Mouse (Mus musculus) c-Kit-positive CD71-positive TER-119-negative erythroid progenitor cells, embryonic 14.5 days (primary cell): Measurements from ENCODE around the gene Adgrf3.

Experiments
- DNase-seq: peaks from one replicate; pipeline ENCODE4 v3.0.0-alpha.2; 2013; ENCODE audit warnings: low read depth

Adgrf3 gene

GRCm38 (mm10) chr5:30201521-30201920 lies 4.0 kb downstream of the Adgrf3 start:
- DNase-seq: no peak

DNA sequence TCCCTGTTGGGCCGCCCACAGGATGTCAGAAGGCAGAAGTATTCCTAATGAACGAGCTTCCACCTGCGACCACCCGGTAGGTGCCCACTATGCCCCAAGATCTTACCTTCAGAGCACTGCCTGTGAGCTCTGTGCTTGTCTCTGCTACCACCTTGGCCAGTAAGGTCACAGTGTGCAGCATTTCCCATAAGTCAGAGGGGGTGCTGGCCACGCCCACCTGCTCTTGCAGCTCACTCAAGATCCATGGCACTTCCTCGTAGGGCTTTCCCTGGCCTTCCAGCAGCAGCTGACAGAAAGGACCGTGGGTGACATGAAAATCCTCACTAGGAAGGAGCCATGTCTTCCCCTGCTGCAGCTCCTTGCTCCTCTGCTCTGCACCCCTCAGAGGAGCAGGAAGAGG lies 7.3 kb downstream of the Adgrf3 start:
- no peak for DNase-seq

DNA sequence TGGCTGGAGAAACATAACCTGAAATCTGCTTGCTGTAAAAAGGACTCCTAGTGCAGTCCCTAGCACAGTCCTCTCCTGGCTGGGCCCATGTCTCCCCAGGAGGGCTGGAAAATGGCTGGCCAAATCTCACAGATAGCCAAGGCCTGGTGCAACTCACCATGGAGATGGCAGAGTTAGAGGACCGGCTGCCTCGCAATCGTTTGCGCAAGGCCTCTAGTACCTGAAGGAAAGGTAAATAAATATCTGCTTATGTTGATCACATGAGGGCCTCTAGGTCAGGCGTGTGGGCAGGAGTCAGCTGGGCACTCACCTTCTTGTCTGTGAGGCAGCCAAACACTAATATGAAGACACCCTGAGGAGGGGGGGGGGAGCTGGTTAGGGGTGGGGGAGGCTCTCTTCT lies 10.2 kb downstream of the Adgrf3 start:
- DNase-seq: no peak

DNA sequence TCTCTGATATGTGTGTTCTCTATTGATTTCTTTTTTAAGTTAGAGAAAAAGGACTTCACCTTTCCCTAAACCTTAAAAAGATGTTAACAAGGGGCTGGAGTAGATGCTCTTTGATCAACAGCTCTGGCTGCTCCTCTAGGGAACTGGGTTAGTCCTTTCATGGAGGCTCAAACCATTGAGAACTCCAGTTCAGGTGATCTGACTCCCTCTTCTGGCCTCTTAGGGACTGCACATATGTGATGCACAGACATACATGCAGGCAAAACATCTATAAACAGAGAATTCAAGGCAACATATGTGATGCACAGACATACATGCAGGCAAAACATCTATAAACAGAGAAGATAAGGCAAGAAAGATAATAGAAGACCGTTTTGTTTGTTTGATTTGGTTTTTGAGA lies 13.1 kb downstream of the Adgrf3 start:
- no peak for DNase-seq

DNA sequence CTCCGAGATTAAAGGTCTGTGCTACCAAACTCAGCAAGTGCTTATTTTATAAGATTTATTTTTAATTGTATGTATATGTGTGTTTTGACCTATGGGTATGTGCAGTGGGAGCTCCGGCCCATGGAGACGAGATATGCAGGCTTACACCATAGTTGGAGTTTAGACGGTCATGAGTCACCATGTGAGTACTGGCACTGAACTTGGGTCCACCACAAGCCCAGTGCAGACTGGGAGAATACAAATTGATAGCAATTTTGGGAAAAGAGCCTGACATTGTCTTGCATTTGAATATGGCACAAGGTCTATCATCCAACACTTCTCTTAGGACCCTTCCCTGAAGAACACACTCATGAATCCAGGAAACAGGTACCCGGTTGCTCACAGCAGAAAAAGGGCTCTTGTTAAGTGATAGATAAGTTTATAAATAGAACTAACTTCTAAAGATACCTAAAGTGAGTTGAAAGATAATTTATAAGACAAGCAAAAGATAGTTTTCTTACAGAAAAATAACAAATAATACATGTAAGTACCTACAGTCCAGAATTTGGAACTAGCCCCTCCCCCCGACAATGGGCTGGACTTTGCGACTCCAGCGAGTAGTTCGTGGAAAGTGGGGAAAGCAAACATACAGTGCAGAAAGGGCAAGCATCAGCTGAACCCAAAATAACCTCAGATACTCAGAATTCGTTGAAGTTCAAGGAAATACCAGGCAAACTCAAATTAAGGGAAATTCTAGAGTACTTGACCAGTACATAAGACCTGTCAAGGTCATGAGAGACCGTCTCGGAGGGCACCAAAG lies 17.6 kb downstream of the Adgrf3 start:
- DNase-seq: no peak

DNA sequence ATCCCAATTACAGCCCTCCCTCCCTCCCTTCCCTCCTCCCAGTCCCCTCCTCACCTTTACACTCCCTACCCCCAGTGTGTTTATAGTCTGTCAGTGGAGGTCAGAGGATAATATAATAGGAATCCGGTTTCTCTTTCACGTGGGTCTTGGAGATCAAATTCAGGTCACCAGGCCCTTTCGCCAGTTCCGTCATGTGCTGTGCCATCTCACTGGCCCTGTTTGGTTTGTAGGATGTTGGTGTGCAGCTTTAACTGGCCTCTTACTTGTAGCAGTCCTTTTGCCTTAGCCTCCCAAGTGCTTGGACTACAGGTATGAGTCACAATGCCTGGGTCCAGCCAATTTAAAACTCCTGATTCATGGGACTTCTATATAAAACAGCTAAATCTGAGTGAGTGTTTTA lies 29.7 kb downstream of the Adgrf3 start:
- no peak for DNase-seq

DNA sequence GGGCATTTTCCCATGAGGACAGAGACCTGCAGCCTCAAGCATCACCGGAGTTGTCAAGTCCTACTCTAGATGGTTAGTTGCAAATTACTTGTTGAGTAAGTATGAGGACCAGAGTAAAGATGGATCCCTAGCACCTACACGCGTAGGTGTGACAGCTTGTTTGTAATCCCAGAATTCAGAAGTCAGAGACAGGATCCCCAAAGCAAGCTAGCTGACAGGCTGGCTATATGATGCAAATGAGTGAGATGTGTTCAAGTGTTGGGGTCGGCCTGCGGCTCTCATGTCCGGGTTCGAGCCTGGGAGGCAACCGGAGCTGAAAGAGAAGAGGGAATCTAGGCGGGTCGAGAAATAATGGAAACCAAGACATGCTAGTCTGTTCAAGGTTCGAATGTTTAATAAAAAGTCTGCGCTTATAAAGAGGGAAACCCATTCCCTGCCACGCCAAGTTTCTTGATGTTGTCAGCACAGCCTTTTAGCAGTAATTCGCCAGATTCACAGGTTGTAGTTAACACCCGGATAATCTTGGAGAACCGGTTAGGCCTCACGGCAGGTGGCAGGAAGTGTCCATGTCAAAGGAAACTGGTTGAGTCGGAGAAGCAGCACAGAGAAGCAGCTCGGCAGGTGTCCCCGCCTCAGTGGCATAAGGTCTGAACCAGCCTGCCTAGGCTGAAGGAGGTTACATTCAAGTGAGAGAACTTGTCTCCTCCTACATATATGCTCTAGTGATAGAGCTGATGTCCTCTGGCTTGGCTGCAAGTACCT lies 32.4 kb downstream of the Adgrf3 start:
- DNase-seq: no peak

DNA sequence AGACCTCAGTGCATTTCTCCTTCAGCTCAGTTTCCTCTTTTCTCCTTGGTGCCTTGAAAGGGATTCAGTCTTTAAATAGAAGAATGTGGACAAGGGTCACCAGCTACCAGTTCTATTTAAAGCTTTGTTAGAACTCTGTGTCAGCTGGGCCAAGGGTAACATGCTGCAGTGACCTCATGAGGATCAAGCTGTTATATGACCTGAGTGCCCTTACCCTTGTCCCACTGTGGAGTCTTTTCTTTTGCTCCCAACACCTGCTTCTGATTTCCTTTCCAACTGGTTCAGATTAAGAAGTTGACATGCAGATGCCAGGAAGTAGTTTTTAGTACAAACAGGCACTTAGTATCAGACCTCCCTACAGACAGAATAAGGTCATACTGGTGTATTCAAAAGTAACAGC lies 33.4 kb downstream of the Adgrf3 start:
- DNase-seq: no peak

GRCm38 (mm10) chr5:30170303-30170940 lies 35.1 kb downstream of the Adgrf3 start:
- DNase-seq: no peak

DNA sequence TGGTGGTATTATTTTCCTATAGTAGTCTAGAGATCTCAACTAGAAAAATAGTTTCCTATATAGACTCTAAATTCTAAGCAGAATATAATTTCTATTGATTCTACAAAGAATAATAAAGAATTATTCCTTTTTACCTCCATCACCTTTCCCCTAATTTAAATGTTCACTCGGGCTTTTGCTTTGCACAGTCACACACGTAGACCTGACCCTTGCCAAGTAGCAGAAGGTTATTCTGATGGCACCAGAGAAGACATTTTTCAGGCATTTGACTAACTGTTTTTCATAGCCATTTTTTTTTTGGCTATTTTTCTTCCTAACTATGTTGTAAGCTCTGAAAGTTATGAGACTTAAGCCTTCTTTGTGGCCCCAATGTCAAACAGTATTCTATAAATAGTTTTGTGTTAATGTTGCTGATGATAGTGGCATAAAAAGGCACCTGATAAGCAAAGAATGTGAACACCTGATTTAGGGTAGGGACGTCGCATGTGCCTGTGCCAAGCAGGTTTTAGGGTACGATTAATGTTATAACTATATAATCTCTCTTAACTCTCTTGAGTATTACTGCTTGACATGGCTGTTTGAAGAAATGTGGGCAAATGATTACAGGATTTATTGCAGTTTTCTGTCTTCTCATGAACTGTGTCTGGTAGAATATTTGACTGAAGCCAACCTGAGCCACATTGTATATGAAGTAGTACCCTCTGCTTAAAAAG lies 40.1 kb downstream of the Adgrf3 start:
- DNase-seq: no peak

DNA sequence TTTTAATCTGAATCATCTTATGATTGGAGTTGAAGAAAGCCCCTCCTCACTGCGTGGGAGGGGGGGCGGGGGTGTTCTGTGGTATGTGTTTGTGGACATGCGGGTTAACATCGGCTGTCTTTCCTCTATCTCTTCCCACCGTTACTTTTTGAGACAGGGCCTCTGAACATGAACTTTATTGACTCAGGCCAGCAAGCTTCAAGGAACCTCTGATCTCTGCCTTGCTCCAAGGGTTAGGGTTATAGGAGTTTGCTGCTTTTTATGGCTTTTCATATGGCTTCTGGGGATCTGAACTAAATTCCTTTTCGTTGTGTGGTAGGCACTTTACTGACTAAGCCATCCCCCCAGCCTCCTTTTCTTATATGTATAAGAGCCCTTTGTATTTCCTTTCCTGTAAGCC lies 43.2 kb downstream of the Adgrf3 start:
- no peak for DNase-seq

- DNase-seq: no peak
These were observed 43.7 kb downstream of the Adgrf3 start for GRCm38 (mm10) chr5:30161836-30162235.

DNA sequence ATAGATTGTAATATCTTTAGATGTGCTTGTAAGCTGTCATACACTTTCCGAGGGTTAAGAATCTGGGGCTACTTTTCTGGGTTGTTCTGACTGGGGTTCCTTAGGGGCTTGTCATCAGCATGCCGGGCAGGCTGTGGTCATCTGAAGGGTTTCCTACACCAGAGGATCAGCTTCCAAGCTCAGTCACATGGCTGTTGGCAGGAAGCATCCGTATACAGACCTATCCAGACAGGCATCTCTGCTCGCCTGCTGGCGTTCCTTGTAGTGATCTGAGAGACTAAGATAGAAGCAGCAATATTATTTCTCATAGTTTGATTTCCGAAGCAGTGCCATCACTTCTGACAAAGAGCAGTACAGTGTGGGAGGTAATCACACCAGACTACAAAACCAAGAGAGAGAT lies 45.9 kb downstream of the Adgrf3 start:
- no peak for DNase-seq

GRCm38 (mm10) chr5:30155821-30156629 lies 49.5 kb downstream of the Adgrf3 start:
- DNase-seq: peak; percentile 29

GRCm38 (mm10) chr5:30155395-30155792 lies 50.1 kb downstream of the Adgrf3 start:
- no peak for DNase-seq

GRCm38 (mm10) chr5:30154474-30155394 lies 50.8 kb downstream of the Adgrf3 start, which contains the start of the genes Hadha and Hadhb:
Hadha (minus strand) TSS chr5:30155162.
Hadhb (plus strand) TSS chr5:30155248.
- DNase-seq: peak; percentile 76

- peak; percentile 23 for DNase-seq
These were observed 51.5 kb downstream of the Adgrf3 start for GRCm38 (mm10) chr5:30154013-30154412.

DNA sequence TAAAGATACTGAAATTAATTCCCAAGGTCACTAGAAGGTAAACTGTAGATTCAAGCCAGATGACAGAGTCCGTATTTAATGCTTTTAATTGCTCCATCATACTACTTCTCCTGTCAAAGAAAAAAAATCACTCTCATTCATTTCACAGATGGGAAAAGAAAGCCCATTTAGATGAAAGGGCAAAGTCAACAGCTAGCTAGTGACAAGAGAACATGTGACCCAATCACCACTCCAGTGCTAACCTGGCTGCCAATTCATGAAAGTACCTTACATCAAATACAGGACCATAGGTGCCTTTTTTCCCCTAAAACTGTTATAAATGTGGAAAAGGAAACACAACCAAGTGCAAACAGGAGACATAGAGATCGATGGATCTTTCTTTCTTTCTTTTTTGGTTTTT lies 52.3 kb downstream of the Adgrf3 start:
- DNase-seq: no peak

- no peak for DNase-seq
These were observed 53.1 kb downstream of the Adgrf3 start for GRCm38 (mm10) chr5:30152413-30152812.

DNA sequence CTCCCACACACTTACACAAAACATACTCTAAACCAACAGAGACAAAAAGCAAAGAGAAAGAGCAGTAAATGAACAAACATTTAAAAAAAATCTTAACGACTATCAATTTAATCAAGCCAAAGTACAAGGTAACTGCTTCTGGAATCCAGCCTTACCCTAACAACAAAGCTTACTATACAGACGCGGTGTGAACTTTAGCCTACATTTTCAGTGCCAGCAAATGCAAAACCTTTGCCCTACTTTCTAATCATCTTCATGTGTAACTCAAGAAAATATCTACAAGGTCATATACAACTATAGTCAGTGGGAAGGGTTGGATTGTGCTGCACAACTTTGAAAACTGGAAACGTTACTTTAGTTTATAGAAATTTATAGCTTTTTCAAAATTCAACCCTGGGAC lies 53.5 kb downstream of the Adgrf3 start:
- no peak for DNase-seq
